Mouse (Mus musculus) neural tube, embryonic 12.5 days (tissue): ENCODE data around the gene Gm40193. TPM values are rescaled to one million over a fixed set of nuclear protein-coding genes. Genes with fewer than 3 reads are reported as not detected.

Source experiments
- ATAC-seq: fragments of 200-750 bp; cut with Nextera tagmentation; 2 replicates; pipeline ENCODE4 v1.8.0; 2017; ENCODE audit warnings: low read depth, mild to moderate bottlenecking, moderate TSS enrichment, moderate library complexity; ENCODE audit not compliant: low FRiP score
- H3K27ac ChIP-seq: fragments of 300-500 bp; sonication (generic); 2 replicates; pipeline ENCODE4 v1.5.1; 2016
- H3K27me3 ChIP-seq: fragments of 300-500 bp; sonication (generic); replicated peaks from 2 replicates; pipeline ENCODE4 v1.6.1; 2016; ENCODE audit warnings: mild to moderate bottlenecking
- H3K36me3 ChIP-seq: fragments of 300-500 bp; sonication (generic); 2 replicates; pipeline ENCODE4 v1.6.1; 2016; ENCODE audit warnings: mild to moderate bottlenecking
- H3K4me1 ChIP-seq: fragments of 300-500 bp; sonication (generic); 2 replicates; pipeline ENCODE4 v1.6.1; 2016
- H3K4me2 ChIP-seq: fragments of 300-500 bp; sonication (generic); replicated peaks from 2 replicates; pipeline ENCODE4 v1.6.1; 2016; ENCODE audit warnings: mild to moderate bottlenecking
- H3K4me3 ChIP-seq: fragments of 300-500 bp; sonication (generic); 2 replicates; pipeline ENCODE4 v1.5.1; 2016
- H3K9ac ChIP-seq: fragments of 300-500 bp; sonication (generic); 2 replicates; pipeline ENCODE4 v1.6.1; 2016; ENCODE audit warnings: mild to moderate bottlenecking
- H3K9me3 ChIP-seq: fragments of 300-500 bp; sonication (generic); 2 replicates; pipeline ENCODE4 v1.6.1; 2016; ENCODE audit warnings: mild to moderate bottlenecking
- WGBS: fragments of 180-500 bp; shearing (Covaris S2); methylation state at CpG from one replicate; pipeline ENCODE4 v1.1.7; 2016; 5-methylcytosine and 5-hydroxymethylcytosine counted together
- polyA plus RNA-seq: library from polyadenylated mRNA; unstranded; fragments of >200 nt; fragmentation: Nextera tagmentation; extraction: Ambion mirVana; gene quantifications from 2 replicates; pipeline ENCODE4 v1.2.1, GENCODE M21; 2016

The Gm40193 gene
- polyA plus RNA-seq, 1 experiment from 2014 or later, result not detected

DNA sequence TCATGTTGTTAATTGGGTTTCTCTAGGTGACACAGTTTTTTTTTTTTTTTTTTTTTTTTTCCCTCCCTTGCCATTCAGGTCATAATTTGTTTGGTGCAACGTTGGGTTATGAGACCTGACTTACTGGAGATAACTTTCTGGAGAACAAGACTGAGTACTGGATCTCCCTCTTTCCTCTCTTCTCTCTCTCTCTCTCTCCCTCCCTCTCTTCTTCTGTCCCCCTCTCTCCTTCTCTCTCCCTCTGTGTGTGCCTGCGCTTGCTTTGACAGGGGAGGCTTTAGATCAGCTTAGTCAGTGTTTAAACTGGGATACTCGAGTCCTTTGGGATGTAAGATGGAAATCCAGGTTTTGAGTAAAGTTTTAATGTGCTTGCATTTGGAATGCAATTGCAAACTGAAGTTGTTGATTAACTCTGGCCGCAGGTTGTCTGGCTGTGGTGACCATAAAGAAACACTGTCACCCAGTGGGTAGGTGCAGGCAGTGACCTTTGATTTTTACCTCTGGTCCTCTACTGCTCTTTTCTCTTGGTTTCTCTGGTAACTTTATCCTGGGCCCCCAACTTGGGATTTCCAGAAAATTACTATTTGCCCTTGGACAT is 31.6 kb upstream of the Gm40193 start:
- no peak overlapping the region for H3K9ac ChIP-seq
- no peak overlapping the region for H3K27ac ChIP-seq
- peaks cover 38% of the 10 kb centered on the region for H3K4me1 ChIP-seq
- 33% methylated on average over 4 of the region's 4 CpGs for WGBS
- 0 out of 2 replicates have a peak, but pooled peaks cover 6% of the 10 kb centered on the region for H3K36me3 ChIP-seq
- peak overlapping the region; percentile 97 for H3K4me2 ChIP-seq
- H3K4me3 ChIP-seq, result 0 out of 2 replicates have a peak overlapping the region, but pooled peaks have one; percentile 83
- no peaks in the 10 kb centered on the region for H3K9me3 ChIP-seq
- no peaks in the 10 kb centered on the region for H3K27me3 ChIP-seq
- no peak for ATAC-seq

DNA sequence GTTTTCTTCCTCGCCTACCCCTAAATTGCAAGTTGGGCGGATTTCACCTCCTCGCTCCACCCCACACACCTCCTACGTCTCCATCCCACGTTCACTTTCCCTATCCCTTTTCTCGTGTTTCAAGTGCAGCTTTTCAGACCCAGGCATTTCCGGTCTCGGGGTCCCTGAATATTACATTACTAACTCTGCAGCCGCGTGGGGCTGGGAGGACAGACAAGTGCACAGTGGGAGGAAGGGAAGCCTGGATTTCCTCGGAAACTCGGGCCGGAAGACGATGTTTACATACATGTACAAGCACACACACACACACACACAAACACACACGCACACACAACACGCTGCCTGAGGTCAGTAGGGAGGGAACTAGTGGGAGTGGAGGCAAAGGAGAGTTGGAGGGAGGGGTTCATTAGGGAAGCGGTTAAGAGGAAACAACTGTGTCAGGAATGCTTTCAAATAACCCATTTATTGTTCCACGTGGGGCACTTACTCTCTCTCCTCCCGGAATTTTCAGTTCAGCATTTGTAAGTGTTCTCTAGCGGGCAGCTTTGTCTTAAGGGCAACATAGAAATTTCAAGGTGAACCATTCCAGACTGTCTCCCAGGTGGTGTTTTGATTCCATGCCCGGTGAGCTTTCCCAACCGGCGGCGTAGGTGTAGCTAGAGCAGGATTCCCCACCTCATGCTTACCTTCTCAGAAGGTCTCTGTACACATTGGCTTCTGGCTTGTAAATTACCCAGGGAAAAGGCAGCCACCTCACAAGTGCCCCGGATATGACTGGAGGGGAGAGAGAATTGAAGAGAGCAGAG is 30.9 kb upstream of the Gm40193 start:
- peak overlapping the region; percentile 83 for H3K4me3 ChIP-seq
- 2% methylated on average over 25 of the region's 25 CpGs for WGBS
- no peaks in the 10 kb centered on the region for H3K27me3 ChIP-seq
- H3K27ac ChIP-seq, result no peak overlapping the region
- H3K4me2 ChIP-seq, result peak overlapping the region; percentile 97
- peak overlapping the region; percentile 80 for H3K9ac ChIP-seq
- no peak; the same call in 1 of the 2 replicates for ATAC-seq
- H3K4me1 ChIP-seq, result peaks cover 38% of the 10 kb centered on the region
- H3K36me3 ChIP-seq, result 0 out of 2 replicates have a peak, but pooled peaks cover 6% of the 10 kb centered on the region
- no peaks in the 10 kb centered on the region for H3K9me3 ChIP-seq

DNA sequence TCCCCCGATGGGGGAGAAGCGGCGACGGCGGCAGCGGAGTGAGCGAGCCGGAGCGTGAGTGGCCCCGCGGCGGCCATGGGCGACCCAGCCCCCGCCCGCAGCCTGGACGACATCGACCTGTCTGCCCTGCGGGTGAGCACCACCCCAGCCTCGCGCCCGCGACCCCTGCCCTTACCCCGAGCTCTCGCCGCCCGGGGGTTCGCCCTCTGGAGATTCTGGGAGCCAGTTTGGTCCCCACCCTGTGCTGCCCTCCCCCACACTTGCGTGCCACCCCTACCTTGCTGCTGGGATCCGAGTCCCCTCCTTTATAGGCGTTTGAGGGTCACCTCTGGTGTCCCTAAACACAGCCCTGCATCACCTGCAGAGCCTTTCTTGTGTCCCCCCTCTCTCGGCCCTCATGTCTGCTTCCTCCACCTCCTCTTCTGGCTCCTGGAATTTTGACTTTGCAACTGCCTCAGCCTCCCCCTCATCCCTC is 30.3 kb upstream of the Gm40193 start:
- Histone ChIP-seq H3K4me1 (peaks cover 38% of the 10 kb centered on the region), H3K9me3 (no peaks in the 10 kb centered on the region), H3K4me2 (peak overlapping the region; percentile 97), H3K27ac (0 out of 2 replicates have a peak overlapping the region, but pooled peaks have one; percentile 13), H3K4me3 (peak overlapping the region; percentile 83), H3K9ac (peak overlapping the region; percentile 80), H3K27me3 (no peaks in the 10 kb centered on the region), H3K36me3 (0 out of 2 replicates have a peak, but pooled peaks cover 2% of the 10 kb centered on the region)
- WGBS, result 0% methylated on average over 31 of the region's 31 CpGs
- no peak; the same call in 1 of the 2 replicates for ATAC-seq

DNA sequence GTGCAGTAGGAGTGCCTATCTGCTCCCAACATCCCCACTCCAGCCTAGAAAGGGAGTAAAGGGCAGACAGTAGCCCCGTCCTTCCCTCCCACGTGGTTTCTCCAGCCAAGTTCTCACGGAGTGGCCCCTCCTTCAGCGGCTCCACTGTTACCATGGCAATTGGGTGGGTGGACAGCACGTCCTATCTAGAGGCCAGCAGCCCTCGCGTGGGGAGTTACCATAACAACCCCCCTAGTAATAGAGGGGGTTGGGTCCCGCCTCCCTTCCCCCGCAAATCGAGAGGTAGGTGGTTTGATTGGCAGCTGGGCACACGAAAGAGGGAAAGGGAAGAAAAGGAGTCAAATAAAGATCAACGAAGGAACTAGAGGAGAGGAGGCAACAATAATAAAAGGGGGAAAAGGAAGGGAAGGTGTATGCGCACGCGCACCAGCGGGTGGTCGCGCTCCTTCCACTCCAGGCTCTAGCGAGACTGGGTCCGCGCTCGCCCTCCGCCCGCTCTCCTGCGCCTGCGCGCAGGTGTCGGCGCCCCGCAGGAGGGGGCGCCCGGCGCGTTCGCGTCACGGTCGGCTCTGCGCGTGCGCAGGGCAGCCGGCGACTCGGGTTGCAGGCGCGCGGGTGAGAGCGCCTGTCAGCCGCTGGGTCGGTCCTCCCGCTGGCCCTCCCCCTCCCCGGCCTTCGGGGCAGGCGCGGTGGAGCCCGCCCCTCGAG is 29.7 kb upstream of the Gm40193 start, which contains the start of gene Mink1:
Gene Mink1, plus strand, starts transcription at position 595 of the 708 bp plus-strand sequence.
- no peaks in the 10 kb centered on the region for H3K27me3 ChIP-seq
- no peaks in the 10 kb centered on the region for H3K9me3 ChIP-seq
- under 1% methylated on average over 54 of the region's 57 CpGs for WGBS
- H3K4me3 ChIP-seq, result peak within 1 kb of the TSS; percentile 83
- peak within 1 kb of the TSS; percentile 97 for H3K4me2 ChIP-seq
- H3K9ac ChIP-seq, result peak within 1 kb of the TSS; percentile 80
- no peaks in the 10 kb centered on the region for H3K36me3 ChIP-seq
- ATAC-seq, result peak; percentile 89
- H3K4me1 ChIP-seq, result peaks cover 38% of the 10 kb centered on the region
- H3K27ac ChIP-seq, result peak within 1 kb of the TSS; percentile 13; the same call in 1 of the 2 replicates

DNA sequence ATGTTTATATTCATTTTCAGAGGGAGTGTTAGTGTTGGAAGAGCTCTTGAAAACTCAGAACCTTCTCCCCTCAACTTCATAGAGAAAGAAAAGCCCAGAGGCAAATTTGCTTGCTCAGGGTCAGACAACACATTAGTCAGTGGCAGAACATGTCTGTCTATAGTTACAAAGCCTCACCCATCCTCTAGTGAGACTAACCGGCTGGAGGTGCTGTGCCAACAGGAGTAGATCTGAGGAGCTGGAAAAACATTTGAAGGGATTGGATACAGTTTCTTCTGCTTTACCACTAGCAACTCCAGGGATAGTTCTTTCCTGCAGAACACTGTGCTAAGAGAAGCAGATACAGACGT is 29.2 kb upstream of the Gm40193 start:
- H3K4me3 ChIP-seq, result peak overlapping the region; percentile 83
- 3% methylated on average over 2 of the region's 2 CpGs for WGBS
- no peaks in the 10 kb centered on the region for H3K27me3 ChIP-seq
- H3K4me1 ChIP-seq, result peaks cover 35% of the 10 kb centered on the region
- no peaks in the 10 kb centered on the region for H3K36me3 ChIP-seq
- peak overlapping the region; percentile 80; the same call in 1 of the 2 replicates for H3K9ac ChIP-seq
- no peaks in the 10 kb centered on the region for H3K9me3 ChIP-seq
- peak overlapping the region; percentile 97 for H3K4me2 ChIP-seq
- peak; percentile 18; the same call in 1 of the 2 replicates for ATAC-seq
- H3K27ac ChIP-seq, result 0 out of 2 replicates have a peak overlapping the region, but pooled peaks have one; percentile 6

DNA sequence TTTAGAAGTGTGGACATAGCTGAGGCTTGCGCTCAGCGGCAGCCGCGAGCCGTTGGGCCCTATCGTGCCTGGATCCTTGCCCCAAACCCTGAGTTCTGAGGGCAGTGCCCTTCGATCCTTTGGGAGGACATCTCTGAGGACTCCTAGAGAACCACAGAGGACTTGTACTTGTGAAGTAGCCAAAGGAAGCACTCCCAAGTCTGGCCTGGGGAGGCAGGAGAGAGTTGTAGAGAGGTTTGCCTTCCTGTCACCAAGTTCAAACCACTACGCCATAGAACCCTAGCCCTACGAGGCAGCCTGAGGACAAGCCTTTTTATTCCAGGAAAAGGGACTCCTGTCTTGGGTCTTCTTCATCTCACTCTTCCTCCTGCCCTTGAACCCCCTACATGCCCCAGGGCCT is 24.8 kb upstream of the Gm40193 start:
- Histone ChIP-seq H3K36me3 (no peaks in the 10 kb centered on the region), H3K4me3 (no peak overlapping the region), H3K27ac (no peak overlapping the region), H3K4me2 (no peak overlapping the region), H3K9ac (no peak overlapping the region), H3K4me1 (peaks cover 11% of the 10 kb centered on the region; the same call in 1 of the 2 replicates), H3K9me3 (no peaks in the 10 kb centered on the region), H3K27me3 (no peaks in the 10 kb centered on the region)
- no peak for ATAC-seq
- 93% methylated on average over 9 of the region's 9 CpGs for WGBS

DNA sequence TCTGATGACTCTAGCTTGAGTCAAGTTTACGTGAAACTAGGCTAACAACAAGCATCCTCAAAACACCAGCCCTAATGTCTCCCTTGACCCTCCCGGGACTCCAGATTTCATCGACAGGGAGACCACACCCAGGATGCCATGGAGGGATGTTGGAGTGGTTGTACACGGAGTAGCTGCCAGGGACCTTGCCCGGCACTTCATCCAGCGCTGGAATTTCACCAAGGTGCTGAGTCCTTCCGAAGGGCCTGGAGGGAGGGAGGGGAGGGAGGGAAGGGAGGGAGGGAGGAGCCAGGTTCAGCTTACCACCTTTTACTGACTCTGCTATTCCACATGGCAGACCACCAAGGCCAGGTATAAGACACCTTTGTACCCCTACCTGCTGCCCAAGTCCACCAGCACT is 21.2 kb upstream of the Gm40193 start:
- Histone ChIP-seq H3K27ac (no peak overlapping the region), H3K9me3 (no peaks in the 10 kb centered on the region), H3K36me3 (no peaks in the 10 kb centered on the region), H3K4me2 (no peak overlapping the region), H3K9ac (no peak overlapping the region), H3K4me3 (no peak overlapping the region), H3K27me3 (no peaks in the 10 kb centered on the region), H3K4me1 (peaks cover 6% of the 10 kb centered on the region; the same call in 1 of the 2 replicates)
- 28% methylated on average over 7 of the region's 7 CpGs for WGBS
- no peak for ATAC-seq

DNA sequence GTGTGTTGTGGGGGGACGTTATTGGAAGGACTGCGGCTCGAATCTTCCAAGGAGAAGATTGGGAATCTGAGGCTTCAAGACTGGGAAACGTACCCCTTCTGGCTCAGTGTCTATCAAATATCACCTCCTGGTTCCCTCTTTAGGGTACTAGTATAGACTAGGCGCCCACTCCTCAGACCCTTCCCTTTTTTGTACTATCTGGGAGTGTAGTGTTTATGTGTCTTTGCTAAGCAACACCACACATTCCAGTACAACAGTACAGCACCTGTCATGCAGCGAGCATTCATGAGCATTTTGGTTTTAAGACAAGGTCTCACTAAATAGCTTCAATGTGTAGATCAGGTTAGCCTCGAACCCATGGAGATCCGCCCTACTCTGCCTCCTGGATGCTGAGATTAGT is 18.8 kb upstream of the Gm40193 start:
- H3K4me2 ChIP-seq, result no peak overlapping the region
- ATAC-seq, result no peak
- WGBS, result 83% methylated on average over 8 of the region's 8 CpGs
- no peaks in the 10 kb centered on the region for H3K27me3 ChIP-seq
- H3K4me3 ChIP-seq, result no peak overlapping the region
- no peaks in the 10 kb centered on the region for H3K9me3 ChIP-seq
- no peaks in the 10 kb centered on the region for H3K36me3 ChIP-seq
- no peak overlapping the region for H3K9ac ChIP-seq
- peaks cover 6% of the 10 kb centered on the region; the same call in 1 of the 2 replicates for H3K4me1 ChIP-seq
- no peak overlapping the region for H3K27ac ChIP-seq

DNA sequence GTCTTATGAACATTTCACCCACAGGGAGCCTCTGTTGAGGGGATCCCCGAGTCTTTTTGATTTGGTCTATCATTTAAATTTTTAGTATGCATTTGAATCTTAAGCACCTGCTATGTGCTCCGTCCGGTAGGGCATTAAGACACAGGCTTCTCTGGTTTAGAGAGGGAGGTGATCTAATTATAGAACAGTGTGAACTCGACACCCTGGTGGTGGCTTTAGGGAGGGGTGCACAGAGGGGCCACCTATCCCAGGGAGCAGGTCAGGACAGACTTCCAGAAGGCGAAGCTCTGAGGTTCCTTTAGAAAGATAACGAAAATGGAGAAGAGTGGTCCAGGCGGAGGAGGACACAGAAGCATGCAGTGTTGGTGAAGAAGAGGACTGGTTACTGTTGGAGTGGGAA is 11.8 kb upstream of the Gm40193 start:
- no peak for ATAC-seq
- no peak overlapping the region for H3K27ac ChIP-seq
- peaks cover 10% of the 10 kb centered on the region for H3K4me1 ChIP-seq
- H3K9me3 ChIP-seq, result no peaks in the 10 kb centered on the region
- no peak overlapping the region for H3K4me2 ChIP-seq
- H3K27me3 ChIP-seq, result peaks cover 23% of the 10 kb centered on the region
- no peak overlapping the region for H3K4me3 ChIP-seq
- WGBS, result 77% methylated on average over 7 of the region's 7 CpGs
- no peak overlapping the region for H3K9ac ChIP-seq
- H3K36me3 ChIP-seq, result no peaks in the 10 kb centered on the region

DNA sequence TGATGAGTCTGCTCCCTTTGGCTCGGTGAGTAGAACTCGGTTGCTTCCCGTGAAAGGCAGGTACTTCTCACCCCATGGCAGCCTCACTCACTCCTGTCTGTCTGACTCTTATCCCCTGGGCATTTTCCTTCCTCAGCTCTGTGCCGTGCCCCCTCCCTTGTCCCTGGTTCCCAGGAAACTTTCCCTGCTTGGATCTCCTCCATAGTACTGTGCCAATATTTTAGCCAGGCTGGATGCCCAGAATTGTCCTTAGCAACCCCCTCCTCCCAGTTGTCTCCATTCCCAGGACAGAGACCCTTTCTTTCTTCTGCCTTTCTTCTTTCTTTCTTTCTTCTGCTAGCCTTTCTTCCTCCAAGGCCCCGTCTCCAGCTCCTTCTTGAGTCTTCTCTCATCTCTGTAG is 8.7 kb upstream of the Gm40193 start:
- Histone ChIP-seq H3K4me3 (no peak overlapping the region), H3K9me3 (no peaks in the 10 kb centered on the region), H3K4me2 (no peak overlapping the region), H3K27ac (no peak overlapping the region), H3K9ac (no peak overlapping the region), H3K27me3 (peaks cover 23% of the 10 kb centered on the region), H3K4me1 (peaks cover 10% of the 10 kb centered on the region), H3K36me3 (no peaks in the 10 kb centered on the region)
- ATAC-seq, result no peak
- 72% methylated on average over 5 of the region's 5 CpGs for WGBS

DNA sequence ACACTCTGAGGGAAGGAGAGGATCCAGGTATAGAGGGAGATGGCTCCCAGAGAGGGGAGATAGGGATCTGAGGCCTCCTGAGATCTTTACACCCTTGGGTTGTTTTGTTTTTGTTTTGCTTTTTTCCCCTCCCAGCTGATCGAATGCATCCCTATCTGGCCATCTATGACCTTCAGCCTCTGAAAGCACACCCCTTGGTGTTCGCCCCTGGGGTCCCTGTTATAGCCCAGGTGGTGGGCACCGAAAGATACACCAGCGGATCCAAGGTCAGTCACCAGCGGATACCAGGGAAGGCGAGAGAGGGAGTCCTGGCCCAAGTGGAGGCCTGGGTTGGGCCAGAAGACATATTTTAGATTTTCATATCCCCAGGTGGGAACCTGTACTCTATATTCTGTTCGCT is 8.2 kb upstream of the Gm40193 start:
- WGBS, result 86% methylated on average over 7 of the region's 7 CpGs
- no peak for ATAC-seq
- Histone ChIP-seq H3K27me3 (peaks cover 23% of the 10 kb centered on the region), H3K27ac (no peak overlapping the region), H3K9ac (no peak overlapping the region), H3K4me1 (peaks cover 10% of the 10 kb centered on the region), H3K4me3 (no peak overlapping the region), H3K36me3 (no peaks in the 10 kb centered on the region), H3K9me3 (no peaks in the 10 kb centered on the region), H3K4me2 (peak overlapping the region; percentile 91)
